Mouse (Mus musculus) heart, postnatal 14 days (tissue): ENCODE measurements around the gene Mpl. TPM values are rescaled to one million over a fixed set of nuclear protein-coding genes. Genes with fewer than 3 reads are reported as not detected.

ENCODE experiments used
- total RNA-seq, 2 experiments: library from RNA; stranded (reverse); gene quantifications; 2 replicates each; pipeline ENCODE4 v1.2.3; 2021

Gene Mpl
- total RNA-seq, 2 experiments from 2014 or later = 0.10 to 0.17 TPM

Other genes starting within 250 kb of the Mpl start
- 10 to 100 TPM; 13.0 to 16.4 TPM for gene Ptprf, start 166.1 kb downstream of the Mpl start, total RNA-seq
- gene Szt2, start 48.2 kb downstream of the Mpl start, total RNA-seq = 10 to 100 TPM; 14.7 TPM
- 10 to 100 TPM; 39.3 to 47.0 TPM for gene Med8, start 48.2 kb downstream of the Mpl start, total RNA-seq
- gene Elovl1, start 29.4 kb downstream of the Mpl start, total RNA-seq = 10 to 100 TPM; 25.4 to 30.1 TPM
- 10 to 100 TPM in 1 of 2 experiments, 1 to 10 TPM in 1; 8.3 to 12.5 TPM for gene Cdc20, start 20.2 kb downstream of the Mpl start, total RNA-seq
- gene Tie1, start 32.5 kb upstream of the Mpl start, total RNA-seq = 100 to 1,000 TPM; 101 to 106 TPM
- gene 2610528J11Rik, start 69.5 kb upstream of the Mpl start, total RNA-seq = not detected
- gene Tmem125, start 86.5 kb upstream of the Mpl start, total RNA-seq = under 1 TPM; 0.22 to 0.26 TPM
- under 1 TPM; 0.07 to 0.12 TPM for gene Cfap57, start 163.3 kb upstream of the Mpl start, total RNA-seq
- 10 to 100 TPM; 31.4 to 35.2 TPM for gene Ebna1bp2, start 163.3 kb upstream of the Mpl start, total RNA-seq
- not detected for gene Olfr62, start 201.4 kb upstream of the Mpl start, total RNA-seq
- gene Olfr1342, start 235.2 kb upstream of the Mpl start, total RNA-seq = not detected
- not detected for gene Olfr1341, start 246.0 kb upstream of the Mpl start, total RNA-seq